Mouse (Mus musculus): ENCODE results near the gene Fkbpl. TPM values are rescaled to one million over a fixed set of nuclear protein-coding genes. Genes with fewer than 3 reads are reported as not detected.
A peak's percentile ranks its signal among the peaks of the same experiment; 100 is the strongest.

The Fkbpl gene
- polyA plus RNA-seq, 1 experiment from 2014 or later, result 12.4 TPM

GRCm38 (mm10) chr17:34611050-34611449 is 33.5 kb upstream of the Fkbpl start:
- no peak overlapping the region for H3K4me3 ChIP-seq (ENCODE audit: low read depth, low read length)
- H3K27ac ChIP-seq (replicated peaks), result no peak overlapping the region
- no peak overlapping the region for H3K4me2 ChIP-seq (replicated peaks; ENCODE audit: low read depth)
- ATAC-seq (ENCODE audit: low FRiP score, low TSS enrichment) (no peak), DNase-seq (ENCODE audit: low spot score) (no peak)
- TF ChIP-seq EP300 (optimal IDR thresholded peaks at IDR 0.05) (no peak), CTCF (IDR thresholded peaks at IDR 0.05; ENCODE audit: low read depth) (no peak)
- peaks cover 29% of the 10 kb centered on the region for H3K36me3 ChIP-seq (ENCODE audit: control insufficient read depth, insufficient read depth, low read length)
- 0 out of 2 replicates have a peak, but pooled peaks cover 5% of the 10 kb centered on the region for H3K4me1 ChIP-seq (replicated peaks; ENCODE audit: control insufficient read depth, insufficient read depth)
- 92% methylated on average over 8 of the region's 8 CpGs for WGBS
- H3K9ac ChIP-seq (ENCODE audit: low read length), result no peak overlapping the region
- H3K9me3 ChIP-seq (ENCODE audit: control insufficient read depth, low read length), result no peaks in the 10 kb centered on the region
- H3K27me3 ChIP-seq (ENCODE audit: control insufficient read depth, insufficient read depth, low read length), result no peaks in the 10 kb centered on the region

GRCm38 (mm10) chr17:34613054-34613645 is 31.4 kb upstream of the Fkbpl start:
- no peak for ATAC-seq (ENCODE audit: low FRiP score, low TSS enrichment)
- TF ChIP-seq CTCF (IDR thresholded peaks at IDR 0.05; ENCODE audit: low read depth) (no peak), EP300 (optimal IDR thresholded peaks at IDR 0.05) (no peak)

GRCm38 (mm10) chr17:34613830-34614229 is 30.7 kb upstream of the Fkbpl start:
- TF ChIP-seq EP300 (optimal IDR thresholded peaks at IDR 0.05) (no peak), CTCF (IDR thresholded peaks at IDR 0.05; ENCODE audit: low read depth) (no peak)
- H3K4me2 ChIP-seq (replicated peaks; ENCODE audit: low read depth), result no peak overlapping the region
- H3K36me3 ChIP-seq (ENCODE audit: control insufficient read depth, insufficient read depth, low read length), result peaks cover 35% of the 10 kb centered on the region
- H3K27me3 ChIP-seq (ENCODE audit: control insufficient read depth, insufficient read depth, low read length), result no peaks in the 10 kb centered on the region
- no peak for ATAC-seq (ENCODE audit: low FRiP score, low TSS enrichment)
- no peak for DNase-seq (ENCODE audit: low spot score)
- H3K4me3 ChIP-seq (ENCODE audit: low read depth, low read length), result no peak overlapping the region
- WGBS, result 85% methylated on average over 10 of the region's 10 CpGs
- no peak overlapping the region for H3K9ac ChIP-seq (ENCODE audit: low read length)
- 0 out of 2 replicates have a peak, but pooled peaks cover under 1% of the 10 kb centered on the region for H3K4me1 ChIP-seq (replicated peaks; ENCODE audit: control insufficient read depth, insufficient read depth)
- H3K9me3 ChIP-seq (ENCODE audit: control insufficient read depth, low read length), result no peaks in the 10 kb centered on the region
- no peak overlapping the region for H3K27ac ChIP-seq (replicated peaks)

More at GRCm38 (mm10) chr17:34613054-34613645, 31.4 kb upstream of the Fkbpl start:
- Histone ChIP-seq H3K36me3 (ENCODE audit: control insufficient read depth, insufficient read depth, low read length) (peaks cover 35% of the 10 kb centered on the region), H3K4me3 (ENCODE audit: low read depth, low read length) (no peak overlapping the region), H3K27me3 (ENCODE audit: control insufficient read depth, insufficient read depth, low read length) (no peaks in the 10 kb centered on the region), H3K9me3 (ENCODE audit: control insufficient read depth, low read length) (no peaks in the 10 kb centered on the region), H3K27ac (replicated peaks) (no peak overlapping the region), H3K4me2 (replicated peaks; ENCODE audit: low read depth) (no peak overlapping the region), H3K9ac (ENCODE audit: low read length) (no peak overlapping the region), H3K4me1 (replicated peaks; ENCODE audit: control insufficient read depth, insufficient read depth) (0 out of 2 replicates have a peak, but pooled peaks cover 2% of the 10 kb centered on the region)
- WGBS, result 82% methylated on average over 11 of the region's 11 CpGs
- DNase-seq (ENCODE audit: low spot score), result no peak

- no peaks in the 10 kb centered on the region for H3K4me1 ChIP-seq (replicated peaks; ENCODE audit: control insufficient read depth, insufficient read depth)
- ATAC-seq (ENCODE audit: low FRiP score, low TSS enrichment) (no peak), DNase-seq (ENCODE audit: low spot score) (no peak)
- no peak for TF ChIP-seq EP300 (optimal IDR thresholded peaks at IDR 0.05)
- no peak for TF ChIP-seq CTCF (IDR thresholded peaks at IDR 0.05; ENCODE audit: low read depth)
- no peak within 1 kb of the TSS for H3K4me2 ChIP-seq (replicated peaks; ENCODE audit: low read depth)
- WGBS, result 82% methylated on average over 6 of the region's 6 CpGs
- H3K27ac ChIP-seq (replicated peaks), result no peak within 1 kb of the TSS
- peaks cover 31% of the 10 kb centered on the region for H3K36me3 ChIP-seq (ENCODE audit: control insufficient read depth, insufficient read depth, low read length)
- H3K9me3 ChIP-seq (ENCODE audit: control insufficient read depth, low read length), result no peaks in the 10 kb centered on the region
- H3K27me3 ChIP-seq (ENCODE audit: control insufficient read depth, insufficient read depth, low read length), result no peaks in the 10 kb centered on the region
- no peak within 1 kb of the TSS for H3K4me3 ChIP-seq (ENCODE audit: low read depth, low read length)
- no peak within 1 kb of the TSS for H3K9ac ChIP-seq (ENCODE audit: low read length)
These were observed 28.7 kb upstream of the Fkbpl start, which contains the start of gene Egfl8 for GRCm38 (mm10) chr17:34615871-34616270. Egfl8 (minus strand) TSS chr17:34615971.

- H3K27me3 ChIP-seq (ENCODE audit: control insufficient read depth, insufficient read depth, low read length), result no peaks in the 10 kb centered on the region
- peak; percentile 69 for DNase-seq (ENCODE audit: low spot score)
- WGBS, result 20% methylated on average over 6 of the region's 6 CpGs
- H3K36me3 ChIP-seq (ENCODE audit: control insufficient read depth, insufficient read depth, low read length), result peaks cover 12% of the 10 kb centered on the region
- no peaks in the 10 kb centered on the region for H3K4me1 ChIP-seq (replicated peaks; ENCODE audit: control insufficient read depth, insufficient read depth)
- no peaks in the 10 kb centered on the region for H3K9me3 ChIP-seq (ENCODE audit: control insufficient read depth, low read length)
- TF ChIP-seq CTCF (IDR thresholded peaks at IDR 0.05; ENCODE audit: low read depth) (peak; percentile 84), EP300 (optimal IDR thresholded peaks at IDR 0.05) (no peak)
- H3K27ac ChIP-seq (replicated peaks), result no peak overlapping the region
- no peak overlapping the region for H3K4me3 ChIP-seq (ENCODE audit: low read depth, low read length)
- H3K9ac ChIP-seq (ENCODE audit: low read length), result no peak overlapping the region
- H3K4me2 ChIP-seq (replicated peaks; ENCODE audit: low read depth), result no peak overlapping the region
- ATAC-seq (ENCODE audit: low FRiP score, low TSS enrichment), result peak; percentile 31; the same call in 1 of the 2 replicates
These were observed 25.6 kb upstream of the Fkbpl start for GRCm38 (mm10) chr17:34618999-34619398.

GRCm38 (mm10) chr17:34621006-34621405 is 23.6 kb upstream of the Fkbpl start:
- TF ChIP-seq EP300 (optimal IDR thresholded peaks at IDR 0.05) (no peak), CTCF (IDR thresholded peaks at IDR 0.05; ENCODE audit: low read depth) (no peak)

More at GRCm38 (mm10) chr17:34621006-34621405, 23.6 kb upstream of the Fkbpl start:
- no peak overlapping the region for H3K27ac ChIP-seq (replicated peaks)
- no peak for DNase-seq (ENCODE audit: low spot score)
- no peaks in the 10 kb centered on the region for H3K9me3 ChIP-seq (ENCODE audit: control insufficient read depth, low read length)
- no peaks in the 10 kb centered on the region for H3K27me3 ChIP-seq (ENCODE audit: control insufficient read depth, insufficient read depth, low read length)
- no peak overlapping the region for H3K9ac ChIP-seq (ENCODE audit: low read length)
- H3K36me3 ChIP-seq (ENCODE audit: control insufficient read depth, insufficient read depth, low read length), result peaks cover 10% of the 10 kb centered on the region; the same call in 1 of the 2 replicates
- no peak overlapping the region for H3K4me3 ChIP-seq (ENCODE audit: low read depth, low read length)
- 59% methylated on average over 8 of the region's 8 CpGs for WGBS
- H3K4me2 ChIP-seq (replicated peaks; ENCODE audit: low read depth), result no peak overlapping the region
- no peaks in the 10 kb centered on the region for H3K4me1 ChIP-seq (replicated peaks; ENCODE audit: control insufficient read depth, insufficient read depth)
- ATAC-seq (ENCODE audit: low FRiP score, low TSS enrichment), result no peak

Measured in stomach, postnatal 0 days (tissue).